Mouse (Mus musculus) forebrain, embryonic 15.5 days (tissue): ENCODE data around the gene Rnaseh2c. TPM values are rescaled to one million over a fixed set of nuclear protein-coding genes. Genes with fewer than 3 reads are reported as not detected.

Experiments
- ATAC-seq: fragments of 200-750 bp; cut with Nextera tagmentation; replicated peaks from 2 replicates; pipeline ENCODE4 v1.8.0; 2017; ENCODE audit warnings: mild to moderate bottlenecking, moderate TSS enrichment, moderate library complexity
- H3K27ac ChIP-seq: fragments of 300-500 bp; sonication (generic); replicated peaks from 2 replicates; pipeline ENCODE4 v1.5.1; 2015; ENCODE audit warnings: mild to moderate bottlenecking, inconsistent platforms
- H3K27me3 ChIP-seq: fragments of 300-500 bp; sonication (generic); 2 replicates; pipeline ENCODE4 v1.6.1; 2015; ENCODE audit warnings: inconsistent platforms
- H3K36me3 ChIP-seq: fragments of 300-500 bp; sonication (generic); 2 replicates; pipeline ENCODE4 v1.6.1; 2015; ENCODE audit warnings: mild to moderate bottlenecking, inconsistent platforms
- H3K4me1 ChIP-seq: fragments of 300-500 bp; sonication (generic); 2 replicates; pipeline ENCODE4 v1.6.1; 2015; ENCODE audit warnings: inconsistent platforms
- H3K4me2 ChIP-seq: fragments of 300-500 bp; sonication (generic); replicated peaks from 2 replicates; pipeline ENCODE4 v1.6.1; 2015; ENCODE audit warnings: mild to moderate bottlenecking, inconsistent platforms
- H3K4me3 ChIP-seq: fragments of 300-500 bp; sonication (generic); 2 replicates; pipeline ENCODE4 v1.5.1; 2015; ENCODE audit warnings: mild to moderate bottlenecking, inconsistent platforms
- H3K9ac ChIP-seq: fragments of 300-500 bp; sonication (generic); replicated peaks from 2 replicates; pipeline ENCODE4 v1.6.1; 2015; ENCODE audit warnings: mild to moderate bottlenecking, inconsistent platforms
- H3K9me3 ChIP-seq: fragments of 300-500 bp; sonication (generic); 2 replicates; pipeline ENCODE4 v1.6.1; 2016; ENCODE audit warnings: inconsistent platforms
- WGBS: fragments of 180-500 bp; shearing (Covaris S2); methylation state at CpG from one replicate; pipeline ENCODE4 v1.1.7; 2015; ENCODE audit warnings: mixed read lengths; 5-methylcytosine and 5-hydroxymethylcytosine counted together
- polyA plus RNA-seq: library from polyadenylated mRNA; unstranded; fragments of >200 nt; fragmentation: Nextera tagmentation; extraction: Ambion mirVana; gene quantifications from 2 replicates; pipeline ENCODE4 v1.2.1, GENCODE M21; 2015

Gene Rnaseh2c
- polyA plus RNA-seq, 1 experiment from 2014 or later, result 99.8 TPM

DNA sequence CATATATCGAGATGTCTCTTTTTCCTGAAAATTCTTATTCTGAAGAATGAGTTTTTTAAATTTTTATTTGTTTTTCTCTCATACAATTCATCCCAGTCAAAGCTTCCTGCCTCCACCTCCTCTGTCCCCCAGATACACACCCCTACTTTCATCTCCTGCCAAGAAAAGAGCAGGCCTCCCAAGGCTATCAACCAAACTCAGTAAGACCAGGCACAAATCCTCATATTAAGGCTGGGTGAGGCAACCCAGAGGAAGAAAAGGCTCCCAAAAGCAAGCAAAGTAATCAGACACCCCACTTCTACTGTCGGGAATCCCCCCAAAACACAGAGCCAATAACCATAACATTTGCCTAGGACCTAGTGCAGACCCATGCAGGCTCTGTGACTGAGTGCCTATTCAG, 19.7 kb upstream of the Rnaseh2c start:
- 85% methylated on average over 2 of the region's 2 CpGs for WGBS
- Histone ChIP-seq H3K9me3 (no peaks in the 10 kb centered on the region), H3K4me1 (no peaks in the 10 kb centered on the region), H3K27me3 (no peaks in the 10 kb centered on the region), H3K4me2 (no peak overlapping the region), H3K4me3 (no peak overlapping the region), H3K9ac (no peak overlapping the region), H3K36me3 (no peaks in the 10 kb centered on the region), H3K27ac (no peak overlapping the region)
- ATAC-seq, result no peak

DNA sequence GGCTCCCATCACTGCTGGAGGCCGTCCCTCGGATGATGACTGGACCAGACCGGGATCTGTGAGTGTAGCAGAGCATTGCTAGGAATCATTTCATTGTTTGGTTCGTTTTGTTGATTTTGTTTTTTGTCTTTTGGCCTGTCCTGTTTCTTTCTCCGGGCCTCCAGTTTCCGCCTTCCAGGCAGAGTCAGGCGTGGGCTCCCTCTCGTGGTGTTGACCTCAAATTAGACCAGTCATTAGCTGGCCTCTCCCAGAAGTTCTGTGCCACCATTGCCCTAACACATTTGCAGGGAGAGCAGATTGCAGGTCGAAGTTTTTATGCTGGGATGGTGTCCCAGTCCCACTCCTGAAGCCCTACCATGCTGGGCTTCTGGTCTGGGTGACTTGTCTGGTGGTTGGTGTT, 12.5 kb upstream of the Rnaseh2c start:
- no peaks in the 10 kb centered on the region for H3K27me3 ChIP-seq
- H3K36me3 ChIP-seq, result no peaks in the 10 kb centered on the region
- H3K9me3 ChIP-seq, result no peaks in the 10 kb centered on the region
- no peak overlapping the region for H3K4me3 ChIP-seq
- 78% methylated on average over 9 of the region's 9 CpGs for WGBS
- no peak overlapping the region for H3K27ac ChIP-seq
- H3K4me1 ChIP-seq, result no peaks in the 10 kb centered on the region
- no peak overlapping the region for H3K9ac ChIP-seq
- ATAC-seq, result no peak
- no peak overlapping the region for H3K4me2 ChIP-seq

DNA sequence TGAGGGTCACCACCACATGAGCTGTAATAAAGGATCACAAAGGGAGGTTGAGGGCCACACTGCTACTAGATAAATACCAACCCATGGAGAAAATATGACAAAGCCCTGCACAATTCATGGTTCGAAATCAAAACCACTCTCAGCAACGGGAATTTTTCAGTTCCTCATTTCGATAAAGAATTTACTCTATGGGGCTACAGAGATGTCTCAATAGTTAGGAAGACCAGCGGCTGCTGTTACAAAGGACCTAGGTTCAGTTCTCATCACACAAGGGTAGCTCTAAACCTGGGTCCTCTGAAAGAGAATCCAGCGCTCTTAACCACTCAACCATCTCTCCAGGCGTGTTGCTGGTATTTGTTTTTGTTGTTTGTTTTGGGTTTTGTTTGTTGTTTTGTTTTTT, 9.8 kb upstream of the Rnaseh2c start:
- Histone ChIP-seq H3K9me3 (no peaks in the 10 kb centered on the region), H3K4me3 (no peak overlapping the region), H3K4me2 (no peak overlapping the region), H3K27me3 (no peaks in the 10 kb centered on the region), H3K4me1 (no peaks in the 10 kb centered on the region), H3K9ac (no peak overlapping the region), H3K27ac (no peak overlapping the region), H3K36me3 (no peaks in the 10 kb centered on the region)
- ATAC-seq, result no peak
- 90% methylated on average over 6 of the region's 6 CpGs for WGBS

DNA sequence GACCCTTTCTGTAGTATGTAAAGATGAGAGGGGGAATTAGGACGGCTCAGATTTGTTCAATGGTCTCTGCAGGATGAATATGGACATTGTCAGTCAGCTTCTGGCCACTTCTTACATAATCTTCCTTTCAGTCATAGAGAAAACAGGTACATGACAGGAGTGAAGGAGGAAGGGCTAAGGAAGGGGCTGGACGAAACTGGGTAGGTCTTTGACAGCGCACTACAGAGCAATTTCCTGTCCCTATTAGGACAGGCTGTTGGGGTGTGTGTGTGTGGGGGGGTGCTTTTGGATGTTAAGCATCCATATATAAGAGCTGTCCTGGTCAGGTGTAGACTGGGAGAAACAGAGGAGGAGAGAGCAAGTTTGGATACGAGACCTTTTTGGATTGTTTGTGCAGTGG, 2.4 kb upstream of the Rnaseh2c start:
- WGBS, result 81% methylated on average over 4 of the region's 4 CpGs
- H3K9me3 ChIP-seq, result no peaks in the 10 kb centered on the region
- H3K27me3 ChIP-seq, result no peaks in the 10 kb centered on the region
- peaks cover 14% of the 10 kb centered on the region for H3K4me1 ChIP-seq
- ATAC-seq, result no peak
- H3K27ac ChIP-seq, result no peak overlapping the region
- no peak overlapping the region for H3K4me3 ChIP-seq
- peaks cover 16% of the 10 kb centered on the region for H3K36me3 ChIP-seq
- no peak overlapping the region for H3K9ac ChIP-seq
- no peak overlapping the region for H3K4me2 ChIP-seq

DNA sequence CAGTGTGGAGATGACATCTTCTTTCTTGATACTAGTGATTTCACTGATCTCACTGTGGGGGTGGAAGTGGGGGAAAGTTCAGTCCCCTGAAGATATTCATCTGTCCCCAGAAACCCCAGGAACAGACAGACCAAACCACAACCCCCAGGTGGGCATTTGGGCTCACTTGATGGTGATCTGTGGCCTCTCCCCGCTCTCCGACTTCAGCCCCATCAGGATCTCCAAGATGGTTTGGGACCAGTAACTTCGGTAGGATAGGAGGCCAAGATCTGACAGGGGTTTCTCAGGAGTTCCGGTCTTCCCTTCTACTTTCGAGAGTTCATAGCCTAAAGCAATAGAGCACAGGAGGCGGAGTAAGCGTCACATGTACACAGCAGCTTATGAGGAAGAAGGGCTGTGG, 2.0 kb downstream of the Rnaseh2c start:
- H3K4me2 ChIP-seq, result no peak overlapping the region
- H3K4me3 ChIP-seq, result no peak overlapping the region
- H3K9me3 ChIP-seq, result no peaks in the 10 kb centered on the region
- no peak overlapping the region for H3K9ac ChIP-seq
- no peaks in the 10 kb centered on the region for H3K27me3 ChIP-seq
- peaks cover 56% of the 10 kb centered on the region for H3K36me3 ChIP-seq
- peaks cover 24% of the 10 kb centered on the region for H3K4me1 ChIP-seq
- H3K27ac ChIP-seq, result no peak overlapping the region
- WGBS, result 89% methylated on average over 7 of the region's 7 CpGs
- no peak for ATAC-seq

DNA sequence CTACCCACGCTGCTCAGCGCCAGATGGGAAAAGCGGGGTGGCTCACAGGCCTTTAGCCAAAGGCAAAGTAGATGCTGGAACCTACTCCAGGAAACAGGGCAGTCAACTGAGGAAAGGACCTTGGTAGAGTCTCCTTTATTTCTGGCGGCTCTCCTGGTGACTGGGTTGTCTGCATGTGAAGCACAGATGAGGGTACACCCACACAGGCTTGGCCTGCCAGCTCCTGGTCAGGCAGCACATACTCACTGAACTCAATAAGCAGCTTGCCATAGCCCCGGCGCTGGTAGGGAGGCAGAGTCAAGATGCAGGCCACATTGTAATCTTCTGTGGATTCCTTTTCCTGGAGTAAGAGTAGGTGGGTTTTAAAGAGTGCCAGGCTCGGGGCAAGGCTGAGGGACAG, 3.5 kb downstream of the Rnaseh2c start:
- no peak overlapping the region for H3K27ac ChIP-seq
- peaks cover 56% of the 10 kb centered on the region for H3K36me3 ChIP-seq
- H3K4me2 ChIP-seq, result no peak overlapping the region
- 93% methylated on average over 7 of the region's 7 CpGs for WGBS
- H3K4me1 ChIP-seq, result peaks cover 31% of the 10 kb centered on the region
- no peak for ATAC-seq
- H3K9me3 ChIP-seq, result no peaks in the 10 kb centered on the region
- H3K9ac ChIP-seq, result no peak overlapping the region
- no peaks in the 10 kb centered on the region for H3K27me3 ChIP-seq
- H3K4me3 ChIP-seq, result no peak overlapping the region

DNA sequence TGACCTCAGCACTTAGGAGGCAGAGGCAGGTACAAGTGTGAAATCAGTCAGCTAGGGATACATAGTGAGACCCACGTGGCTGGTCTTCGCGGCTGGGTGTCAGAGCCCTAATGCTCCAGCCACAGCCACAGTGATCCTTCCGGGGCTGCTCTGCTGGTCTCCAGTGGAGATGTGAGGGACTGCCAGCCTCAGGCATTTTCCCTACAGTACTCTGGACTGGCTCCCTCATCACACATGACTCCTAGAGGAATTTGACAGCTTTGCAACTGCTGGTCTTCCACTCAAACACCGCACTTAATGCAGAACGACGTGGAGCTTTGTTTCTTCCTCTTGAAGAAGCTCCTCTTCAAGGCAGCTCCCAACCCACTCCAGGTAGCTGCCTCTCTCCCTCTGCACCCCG, 4.5 kb downstream of the Rnaseh2c start:
- H3K9me3 ChIP-seq, result no peaks in the 10 kb centered on the region
- peaks cover 56% of the 10 kb centered on the region for H3K36me3 ChIP-seq
- H3K4me1 ChIP-seq, result peaks cover 39% of the 10 kb centered on the region
- no peak overlapping the region for H3K4me3 ChIP-seq
- no peak overlapping the region for H3K27ac ChIP-seq
- 90% methylated on average over 8 of the region's 8 CpGs for WGBS
- ATAC-seq, result no peak
- no peak overlapping the region for H3K9ac ChIP-seq
- no peaks in the 10 kb centered on the region for H3K27me3 ChIP-seq
- H3K4me2 ChIP-seq, result no peak overlapping the region

DNA sequence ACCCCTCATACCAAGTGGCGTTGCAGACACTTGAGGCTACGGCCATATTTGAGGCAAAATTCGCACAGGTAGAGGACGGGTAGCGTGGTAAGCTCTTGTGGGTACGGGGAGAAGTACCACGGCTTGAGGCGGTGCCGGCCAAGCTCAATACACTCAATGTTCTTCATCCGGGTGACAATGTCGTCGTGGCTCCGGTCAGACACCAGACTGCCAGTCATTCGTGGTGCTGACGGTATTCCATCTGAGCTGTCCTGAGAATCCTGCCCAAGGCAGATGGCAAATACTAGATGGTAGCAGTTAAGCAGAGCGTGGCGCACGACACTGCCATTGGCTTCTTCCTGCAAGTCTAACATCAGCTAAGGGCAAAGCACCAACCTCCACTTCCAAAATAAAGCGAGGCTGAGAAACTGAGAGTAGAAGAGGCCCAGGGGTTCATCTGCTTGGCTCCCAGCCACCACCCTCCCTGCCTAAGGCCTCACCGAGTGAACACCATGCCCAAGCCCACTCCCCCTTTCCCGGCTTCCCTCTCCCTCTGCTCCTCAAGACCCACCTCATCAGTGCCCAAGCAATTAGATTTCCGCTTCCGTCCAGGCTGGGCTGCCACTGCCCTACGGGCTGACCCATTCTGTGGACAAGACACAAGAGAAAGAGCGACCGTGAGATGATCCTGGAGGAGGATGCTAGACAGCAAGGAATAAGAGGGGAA, 6.2 kb downstream of the Rnaseh2c start:
- no peaks in the 10 kb centered on the region for H3K27me3 ChIP-seq
- H3K4me2 ChIP-seq, result no peak overlapping the region
- 94% methylated on average over 26 of the region's 26 CpGs for WGBS
- no peak for ATAC-seq
- peaks cover 54% of the 10 kb centered on the region for H3K36me3 ChIP-seq
- H3K27ac ChIP-seq, result no peak overlapping the region
- no peak overlapping the region for H3K4me3 ChIP-seq
- no peak overlapping the region for H3K9ac ChIP-seq
- peaks cover 31% of the 10 kb centered on the region for H3K4me1 ChIP-seq
- H3K9me3 ChIP-seq, result no peaks in the 10 kb centered on the region

DNA sequence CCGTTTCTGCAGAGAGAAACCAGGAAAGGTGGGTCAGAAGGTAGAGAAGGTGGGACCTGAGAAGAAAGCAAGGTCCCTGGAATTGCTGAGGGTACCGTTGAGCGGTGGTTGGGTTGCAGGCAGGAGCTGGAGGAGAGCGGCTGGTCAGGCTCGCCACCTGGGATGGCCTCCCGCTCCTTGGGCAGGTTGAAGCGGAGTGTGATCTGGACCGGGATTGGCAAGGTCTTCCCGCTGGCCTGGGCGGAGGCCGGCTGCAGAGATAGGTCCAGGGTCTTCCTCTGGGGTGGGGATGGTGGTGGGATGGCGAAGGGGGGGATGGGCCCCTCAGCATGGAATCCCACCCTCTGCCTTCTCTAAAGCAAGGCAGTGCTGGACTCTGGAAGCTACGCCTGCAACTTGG, 7.0 kb downstream of the Rnaseh2c start:
- Histone ChIP-seq H3K27ac (peak overlapping the region; percentile 97; the same call in 1 of the 2 replicates), H3K9ac (peak overlapping the region; percentile 85; the same call in 1 of the 2 replicates), H3K4me1 (peaks cover 25% of the 10 kb centered on the region), H3K27me3 (no peaks in the 10 kb centered on the region), H3K4me3 (peak overlapping the region; percentile 81), H3K9me3 (no peaks in the 10 kb centered on the region), H3K36me3 (peaks cover 45% of the 10 kb centered on the region), H3K4me2 (peak overlapping the region; percentile 51)
- no peak for ATAC-seq
- 96% methylated on average over 13 of the region's 13 CpGs for WGBS

DNA sequence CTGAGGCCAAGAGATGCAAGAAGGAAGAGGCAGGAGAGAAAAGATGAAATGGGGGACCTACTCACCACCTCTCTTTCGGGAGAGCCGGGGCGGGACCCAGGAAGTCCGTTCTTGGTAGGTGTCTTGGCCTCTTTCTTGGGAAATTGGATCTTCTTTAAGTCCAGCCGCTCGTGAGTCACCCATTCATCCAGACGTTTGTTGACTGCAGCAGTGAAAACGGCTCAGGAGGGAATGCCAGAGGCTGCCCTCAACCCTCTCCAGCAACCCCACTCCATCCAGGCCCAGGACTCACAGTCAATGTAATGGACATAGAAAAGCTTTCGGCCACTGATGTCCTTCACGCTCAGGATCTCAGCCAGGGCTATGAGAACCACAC, 7.5 kb downstream of the Rnaseh2c start:
- peak overlapping the region; percentile 85 for H3K9ac ChIP-seq
- no peaks in the 10 kb centered on the region for H3K9me3 ChIP-seq
- WGBS, result 61% methylated on average over 10 of the region's 10 CpGs
- peak overlapping the region; percentile 51 for H3K4me2 ChIP-seq
- ATAC-seq, result no peak
- H3K4me3 ChIP-seq, result peak overlapping the region; percentile 81
- H3K36me3 ChIP-seq, result peaks cover 41% of the 10 kb centered on the region
- H3K4me1 ChIP-seq, result peaks cover 25% of the 10 kb centered on the region
- no peaks in the 10 kb centered on the region for H3K27me3 ChIP-seq
- H3K27ac ChIP-seq, result peak overlapping the region; percentile 97

DNA sequence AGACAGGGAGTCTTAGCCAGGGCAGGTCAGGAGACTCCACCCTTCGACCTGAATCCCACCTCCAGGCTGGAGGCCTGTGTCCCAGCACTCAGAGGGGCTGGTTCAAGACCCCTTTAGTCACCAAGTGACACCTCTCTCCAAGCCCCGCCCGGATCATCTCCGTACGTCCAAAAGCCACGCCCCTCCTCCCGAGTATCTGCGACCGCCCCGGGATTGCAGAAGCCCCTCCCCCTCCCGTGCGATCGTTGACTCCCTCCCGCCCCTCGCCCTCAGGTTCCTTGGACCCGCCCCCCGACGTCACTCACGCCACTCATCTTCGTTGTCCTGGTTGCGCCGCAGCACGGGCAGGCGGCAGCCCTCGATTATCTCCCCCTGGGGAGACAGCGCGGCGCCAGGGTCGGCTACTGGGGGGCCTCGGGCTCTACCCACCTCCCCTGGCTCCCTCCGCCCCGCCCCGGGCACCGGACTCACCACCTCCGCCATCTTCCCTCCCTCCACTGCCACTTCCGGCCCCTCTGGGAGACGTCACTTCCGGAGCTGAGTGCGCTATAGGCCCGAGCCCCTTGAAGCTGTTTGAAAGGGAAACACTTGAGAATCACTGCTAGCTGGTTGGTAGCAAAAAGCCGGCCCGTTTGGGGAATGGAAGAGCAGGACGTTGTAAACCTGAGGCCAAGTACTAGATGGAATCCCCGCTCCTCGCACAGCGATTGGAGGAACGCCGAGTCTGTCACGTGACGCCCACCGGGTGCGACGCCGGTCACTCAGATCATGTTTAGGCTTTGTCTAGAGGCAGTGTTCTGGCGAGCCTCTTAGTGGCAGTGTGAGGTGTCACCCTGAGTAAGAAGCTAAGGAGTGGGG, 8.1 kb downstream of the Rnaseh2c start, which contains the start of gene Kat5:
Gene Kat5, minus strand, starts transcription at position 691 of the 858 bp plus-strand sequence.
- under 1% methylated on average over 53 of the region's 55 CpGs for WGBS

DNA sequence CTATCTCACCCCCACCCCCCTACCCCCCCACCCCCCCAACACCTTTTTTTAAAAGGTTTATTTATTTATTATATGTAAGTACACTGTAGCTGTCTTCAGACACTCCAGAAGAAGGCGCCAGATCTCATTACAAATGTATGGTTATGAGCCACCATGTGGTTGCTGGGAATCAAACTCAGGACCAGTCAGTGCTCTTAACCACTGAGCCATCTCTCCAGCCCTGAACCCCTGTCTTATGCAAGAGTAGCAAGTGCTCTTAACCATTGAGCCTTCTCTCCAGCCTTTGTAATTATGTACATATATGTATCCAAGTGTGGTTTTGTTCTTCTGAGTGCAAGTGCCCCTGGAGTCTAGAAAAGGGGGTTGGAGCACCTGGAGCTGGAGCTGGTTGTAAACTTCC, 10.3 kb downstream of the Rnaseh2c start:
- no peak overlapping the region for H3K4me2 ChIP-seq
- H3K9ac ChIP-seq, result no peak overlapping the region
- H3K27me3 ChIP-seq, result no peaks in the 10 kb centered on the region
- peaks cover 25% of the 10 kb centered on the region for H3K4me1 ChIP-seq
- H3K4me3 ChIP-seq, result no peak overlapping the region
- no peak overlapping the region for H3K27ac ChIP-seq
- H3K9me3 ChIP-seq, result no peaks in the 10 kb centered on the region
- no peak for ATAC-seq
- H3K36me3 ChIP-seq, result peaks cover 13% of the 10 kb centered on the region
- WGBS, result 77% methylated on average over 1 of the region's 1 CpGs

More for the DNA sequence above, 8.1 kb downstream of the Rnaseh2c start, which contains the start of gene Kat5:
- peak within 1 kb of the TSS; percentile 51 for H3K4me2 ChIP-seq
- peak within 1 kb of the TSS; percentile 81 for H3K4me3 ChIP-seq
- peak within 1 kb of the TSS; percentile 97 for H3K27ac ChIP-seq
- peaks cover 35% of the 10 kb centered on the region for H3K36me3 ChIP-seq
- ATAC-seq, result peak; percentile 94
- no peaks in the 10 kb centered on the region for H3K27me3 ChIP-seq
- peaks cover 25% of the 10 kb centered on the region for H3K4me1 ChIP-seq
- no peaks in the 10 kb centered on the region for H3K9me3 ChIP-seq
- H3K9ac ChIP-seq, result peak within 1 kb of the TSS; percentile 85
